Mouse (Mus musculus): ENCODE data around the gene Map3k1. TPM values are rescaled to one million over a fixed set of nuclear protein-coding genes. Genes with fewer than 3 reads are reported as not detected.

Gene Map3k1
- polyA plus RNA-seq, 1 experiment from 2014 or later: 14.3 TPM

DNA sequence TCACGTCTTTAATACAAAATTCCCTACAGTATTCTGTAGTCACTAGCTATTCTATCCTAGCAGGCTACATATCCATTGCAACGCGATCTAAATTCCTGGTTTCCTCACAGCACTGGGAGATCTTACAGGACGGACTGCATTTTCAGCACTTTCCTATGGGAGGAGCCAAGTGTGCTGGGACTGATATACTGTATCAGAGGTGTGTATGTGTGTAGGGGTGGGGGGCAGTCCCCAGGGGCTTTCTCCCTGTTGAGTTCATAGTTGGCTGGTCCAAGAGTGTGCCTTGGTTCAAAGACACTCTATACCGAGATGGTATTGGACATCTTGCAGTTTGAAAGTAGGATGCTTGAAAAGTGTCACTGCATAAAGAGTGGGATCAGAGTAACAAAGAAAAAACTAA is 29.3 kb downstream of the Map3k1 start:
- no peak for ATAC-seq (ENCODE audit: low FRiP score)
- WGBS: 87% methylated on average over 5 of the region's 5 CpGs

DNA sequence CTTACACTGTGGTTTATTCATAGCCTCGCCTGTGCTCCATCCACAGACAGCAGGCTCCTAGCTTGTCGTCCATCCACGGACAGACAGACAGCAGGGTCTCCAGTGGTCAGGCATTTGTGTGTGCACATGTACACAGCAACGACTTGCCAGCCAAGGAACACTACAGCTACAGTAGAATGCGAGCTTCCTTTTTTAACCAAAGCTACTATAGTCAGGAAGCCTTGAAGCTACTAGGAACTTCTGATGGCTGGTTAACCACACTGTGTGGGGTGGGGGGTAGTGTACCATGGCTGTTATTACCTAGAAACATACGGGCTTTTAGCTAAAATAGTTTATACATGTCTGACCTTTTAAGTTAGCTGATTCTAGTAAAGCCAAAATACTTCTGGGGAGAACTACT is 30.2 kb downstream of the Map3k1 start:
- Histone ChIP-seq H3K4me3 (replicated peaks) (no peak overlapping the region), H3K27ac (no peak overlapping the region), H3K4me1 (peaks cover 15% of the 10 kb centered on the region), H3K9me3 (no peaks in the 10 kb centered on the region), H3K36me3 (replicated peaks) (peaks cover 8% of the 10 kb centered on the region), H3K4me2 (no peak overlapping the region), H3K27me3 (no peaks in the 10 kb centered on the region), H3K9ac (no peak overlapping the region)
- WGBS: 80% methylated on average over 6 of the region's 6 CpGs
- ATAC-seq (ENCODE audit: low FRiP score): no peak

More for the DNA sequence above, 29.3 kb downstream of the Map3k1 start:
- Histone ChIP-seq H3K27ac (no peak overlapping the region), H3K4me1 (peaks cover 15% of the 10 kb centered on the region), H3K9me3 (no peaks in the 10 kb centered on the region), H3K9ac (no peak overlapping the region), H3K4me2 (no peak overlapping the region), H3K4me3 (replicated peaks) (no peak overlapping the region), H3K27me3 (no peaks in the 10 kb centered on the region), H3K36me3 (replicated peaks) (peaks cover 8% of the 10 kb centered on the region)

DNA sequence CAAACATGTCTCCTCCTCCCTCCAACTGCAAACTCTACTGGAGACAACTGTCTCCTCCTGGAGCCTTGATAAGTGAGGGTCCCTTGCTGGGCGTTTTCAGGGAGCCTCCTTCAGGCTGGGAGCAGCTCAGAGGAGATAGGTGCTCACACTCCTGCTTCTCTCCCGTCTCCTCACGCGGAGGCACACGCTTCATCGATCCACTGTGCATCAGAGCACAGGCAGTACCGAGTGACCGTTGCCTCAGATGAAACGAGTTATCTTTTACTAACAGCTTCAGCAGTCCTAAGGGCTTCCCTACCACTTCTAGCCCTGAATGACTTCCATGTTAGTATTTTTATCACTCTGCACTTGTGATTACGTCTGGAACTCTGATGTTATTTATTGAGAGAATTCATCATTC is 30.9 kb downstream of the Map3k1 start:
- H3K4me3 ChIP-seq (replicated peaks): no peak overlapping the region
- peaks cover 15% of the 10 kb centered on the region for H3K4me1 ChIP-seq
- no peaks in the 10 kb centered on the region for H3K27me3 ChIP-seq
- 74% methylated on average over 10 of the region's 10 CpGs for WGBS
- no peak overlapping the region for H3K27ac ChIP-seq
- no peak for ATAC-seq (ENCODE audit: low FRiP score)
- no peak overlapping the region for H3K9ac ChIP-seq
- no peak overlapping the region for H3K4me2 ChIP-seq
- H3K36me3 ChIP-seq (replicated peaks): peaks cover 8% of the 10 kb centered on the region
- no peaks in the 10 kb centered on the region for H3K9me3 ChIP-seq

DNA sequence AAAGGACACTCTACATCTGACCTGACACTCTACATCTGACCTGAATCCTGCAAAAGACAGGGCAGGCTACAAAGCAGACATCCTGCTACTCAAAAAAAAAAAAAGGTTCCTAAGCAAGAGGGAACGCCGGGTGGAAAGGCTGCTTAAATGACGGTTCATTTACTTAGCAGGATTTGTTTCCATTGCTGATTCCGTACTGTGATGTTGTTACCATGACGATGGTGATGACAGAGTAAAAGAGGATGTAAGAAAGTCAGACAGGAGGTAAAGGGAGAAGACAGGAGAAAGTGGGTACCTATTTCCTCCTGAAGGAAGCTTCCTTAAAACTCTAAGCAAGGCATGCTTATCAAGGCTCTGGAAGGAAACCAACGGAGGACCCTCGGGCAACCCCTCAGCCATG is 31.6 kb downstream of the Map3k1 start:
- Histone ChIP-seq H3K4me2 (no peak overlapping the region), H3K4me3 (replicated peaks) (no peak overlapping the region), H3K27me3 (no peaks in the 10 kb centered on the region), H3K36me3 (replicated peaks) (peaks cover 12% of the 10 kb centered on the region), H3K9ac (no peak overlapping the region), H3K27ac (no peak overlapping the region), H3K9me3 (no peaks in the 10 kb centered on the region), H3K4me1 (peaks cover 15% of the 10 kb centered on the region)
- WGBS: 54% methylated on average over 7 of the region's 7 CpGs
- ATAC-seq (ENCODE audit: low FRiP score): no peak

DNA sequence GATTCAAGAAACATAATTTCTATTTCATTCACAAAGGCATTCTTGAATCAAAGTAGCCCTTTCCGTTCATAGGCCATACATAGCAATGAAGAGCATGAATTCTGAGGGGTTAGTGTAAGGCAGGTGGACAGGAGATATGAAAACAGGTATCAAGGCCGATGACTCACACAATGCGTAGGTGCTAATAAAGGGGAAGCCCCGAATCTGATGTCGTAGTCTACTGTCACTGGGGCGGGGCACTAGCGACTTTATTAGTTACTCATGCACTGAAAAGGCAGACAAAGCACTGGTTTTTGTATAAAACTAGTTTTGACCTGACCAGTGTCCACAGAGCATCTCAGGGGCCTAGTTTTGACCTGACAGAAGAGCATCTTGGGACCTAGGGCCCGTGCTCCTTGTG is 36.7 kb downstream of the Map3k1 start:
- Histone ChIP-seq H3K9ac (no peak overlapping the region), H3K27ac (no peak overlapping the region), H3K4me1 (peaks cover 6% of the 10 kb centered on the region), H3K27me3 (no peaks in the 10 kb centered on the region), H3K4me2 (no peak overlapping the region), H3K4me3 (replicated peaks) (no peak overlapping the region), H3K36me3 (replicated peaks) (peaks cover 41% of the 10 kb centered on the region), H3K9me3 (no peaks in the 10 kb centered on the region)
- ATAC-seq (ENCODE audit: low FRiP score): no peak
- 94% methylated on average over 8 of the region's 8 CpGs for WGBS

DNA sequence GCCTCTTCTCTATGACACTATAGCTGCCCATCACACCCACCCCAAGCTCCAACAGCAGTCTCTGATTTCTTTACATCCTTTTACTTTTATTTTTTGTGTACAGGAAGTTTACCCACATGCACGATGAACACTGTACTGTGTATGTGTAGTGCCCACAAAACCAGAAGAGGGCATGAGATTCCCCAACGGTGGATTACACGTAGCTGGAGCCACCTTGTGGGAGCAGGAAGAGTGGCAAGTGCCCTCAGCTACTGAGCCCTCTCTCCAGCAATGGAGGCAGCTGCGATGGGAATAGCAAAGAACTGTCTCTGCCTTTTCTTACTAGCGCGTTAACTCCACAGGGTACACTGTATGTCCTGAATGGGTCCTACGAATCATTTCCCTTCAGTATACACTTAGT is 37.6 kb downstream of the Map3k1 start:
- WGBS: 57% methylated on average over 7 of the region's 7 CpGs
- H3K36me3 ChIP-seq (replicated peaks): peaks cover 49% of the 10 kb centered on the region
- no peak overlapping the region for H3K9ac ChIP-seq
- no peak overlapping the region for H3K4me2 ChIP-seq
- no peak overlapping the region for H3K4me3 ChIP-seq (replicated peaks)
- H3K27ac ChIP-seq: no peak overlapping the region
- 0 out of 2 replicates have a peak, but pooled peaks have one; percentile 51 for ATAC-seq (ENCODE audit: low FRiP score)
- H3K9me3 ChIP-seq: no peaks in the 10 kb centered on the region
- no peaks in the 10 kb centered on the region for H3K27me3 ChIP-seq
- H3K4me1 ChIP-seq: no peaks in the 10 kb centered on the region

DNA sequence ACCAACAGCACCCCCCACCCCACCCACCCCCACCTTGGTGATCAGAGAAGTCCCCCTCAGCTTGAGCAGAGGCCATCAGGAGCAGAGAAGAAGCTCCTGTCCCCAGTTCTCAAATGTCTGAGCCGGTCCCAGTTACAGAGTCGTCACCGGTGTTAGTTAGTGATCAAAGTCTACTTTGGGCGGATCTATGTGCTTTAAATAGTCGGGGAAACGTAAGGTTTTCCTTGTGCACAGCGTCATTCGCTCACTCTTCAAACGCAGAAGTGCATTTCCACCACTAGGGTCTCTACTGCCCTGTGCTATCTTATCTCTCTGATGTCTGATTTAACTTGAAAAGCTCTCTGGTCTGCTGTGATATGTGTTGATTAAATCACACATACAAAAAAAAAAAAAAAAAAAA is 38.0 kb downstream of the Map3k1 start:
- Histone ChIP-seq H3K4me2 (no peak overlapping the region), H3K4me3 (replicated peaks) (no peak overlapping the region), H3K27ac (no peak overlapping the region), H3K9ac (no peak overlapping the region), H3K9me3 (no peaks in the 10 kb centered on the region), H3K4me1 (no peaks in the 10 kb centered on the region), H3K36me3 (replicated peaks) (peaks cover 49% of the 10 kb centered on the region), H3K27me3 (no peaks in the 10 kb centered on the region)
- no peak for ATAC-seq (ENCODE audit: low FRiP score)
- 95% methylated on average over 9 of the region's 9 CpGs for WGBS

DNA sequence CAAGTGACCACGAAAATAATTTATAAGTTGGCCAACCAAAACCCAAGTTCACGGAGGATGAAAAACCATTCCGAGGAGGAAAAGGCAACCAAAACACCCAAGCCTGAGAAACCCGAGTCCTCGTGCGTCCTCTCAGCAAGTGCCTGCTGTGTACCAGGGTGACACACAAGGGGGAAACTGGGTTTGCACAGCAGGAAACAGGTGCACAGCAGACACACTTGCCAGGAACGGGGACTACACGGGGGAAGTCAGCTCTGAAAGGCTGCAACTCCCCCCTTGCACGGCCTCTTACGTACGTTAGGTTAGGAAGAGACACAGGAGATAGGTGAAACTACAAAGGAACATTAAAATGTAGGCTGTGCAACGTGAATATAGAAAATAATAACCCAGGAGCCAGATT is 46.3 kb downstream of the Map3k1 start:
- no peak overlapping the region for H3K4me3 ChIP-seq (replicated peaks)
- H3K4me1 ChIP-seq: no peaks in the 10 kb centered on the region
- H3K27me3 ChIP-seq: no peaks in the 10 kb centered on the region
- 95% methylated on average over 12 of the region's 12 CpGs for WGBS
- H3K4me2 ChIP-seq: no peak overlapping the region
- H3K27ac ChIP-seq: no peak overlapping the region
- H3K9me3 ChIP-seq: no peaks in the 10 kb centered on the region
- peaks cover 81% of the 10 kb centered on the region for H3K36me3 ChIP-seq (replicated peaks)
- H3K9ac ChIP-seq: no peak overlapping the region
- no peak for ATAC-seq (ENCODE audit: low FRiP score)

DNA sequence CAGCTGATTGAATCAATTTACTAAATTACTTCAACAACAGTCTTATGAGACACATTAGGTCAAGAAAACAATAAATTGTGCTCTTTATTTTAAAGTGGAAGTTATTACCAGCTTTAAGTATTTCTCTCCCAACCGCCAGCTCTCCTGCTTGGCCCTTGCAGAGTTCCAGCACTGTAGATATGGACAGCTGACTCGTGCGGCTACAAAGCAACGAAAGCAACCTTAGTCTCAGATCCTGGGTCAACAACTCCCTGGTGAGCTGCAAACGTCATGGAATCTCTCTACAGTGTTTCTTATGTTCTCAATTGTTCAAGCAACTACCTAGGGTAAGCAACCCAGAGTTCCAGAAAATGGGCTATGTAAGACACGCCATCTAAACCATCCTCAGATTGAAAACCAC is 51.8 kb downstream of the Map3k1 start:
- no peak for ATAC-seq (ENCODE audit: low FRiP score)
- no peak overlapping the region for H3K4me2 ChIP-seq
- WGBS: 91% methylated on average over 6 of the region's 6 CpGs
- no peaks in the 10 kb centered on the region for H3K4me1 ChIP-seq
- H3K36me3 ChIP-seq (replicated peaks): peaks cover 90% of the 10 kb centered on the region
- no peak overlapping the region for H3K9ac ChIP-seq
- H3K9me3 ChIP-seq: no peaks in the 10 kb centered on the region
- H3K27me3 ChIP-seq: no peaks in the 10 kb centered on the region
- H3K4me3 ChIP-seq (replicated peaks): no peak overlapping the region
- H3K27ac ChIP-seq: no peak overlapping the region

DNA sequence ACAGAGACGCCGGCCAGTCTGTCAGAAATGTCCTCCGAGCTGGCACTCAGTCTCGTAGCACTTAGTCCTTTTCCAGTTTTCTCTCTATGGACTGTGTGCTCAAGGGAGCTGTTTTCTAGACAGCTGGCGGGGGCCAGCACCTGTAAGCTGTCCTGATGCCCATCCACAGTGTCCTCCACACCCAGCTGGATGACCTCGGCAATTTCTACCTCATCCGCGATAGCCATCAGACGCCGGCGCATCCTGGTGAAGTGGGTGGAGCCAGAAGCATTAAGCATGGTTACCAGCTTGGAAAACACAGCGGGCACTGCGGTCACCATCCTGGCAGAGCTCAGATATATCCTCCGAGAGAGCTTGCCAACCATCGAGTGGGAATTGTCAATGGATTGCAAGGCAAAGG is 52.9 kb downstream of the Map3k1 start:
- H3K9me3 ChIP-seq: no peaks in the 10 kb centered on the region
- H3K4me1 ChIP-seq: no peaks in the 10 kb centered on the region
- no peak overlapping the region for H3K4me2 ChIP-seq
- H3K27me3 ChIP-seq: no peaks in the 10 kb centered on the region
- no peak for ATAC-seq (ENCODE audit: low FRiP score)
- no peak overlapping the region for H3K9ac ChIP-seq
- 96% methylated on average over 15 of the region's 15 CpGs for WGBS
- H3K27ac ChIP-seq: no peak overlapping the region
- H3K36me3 ChIP-seq (replicated peaks): peaks cover 88% of the 10 kb centered on the region
- H3K4me3 ChIP-seq (replicated peaks): no peak overlapping the region

DNA sequence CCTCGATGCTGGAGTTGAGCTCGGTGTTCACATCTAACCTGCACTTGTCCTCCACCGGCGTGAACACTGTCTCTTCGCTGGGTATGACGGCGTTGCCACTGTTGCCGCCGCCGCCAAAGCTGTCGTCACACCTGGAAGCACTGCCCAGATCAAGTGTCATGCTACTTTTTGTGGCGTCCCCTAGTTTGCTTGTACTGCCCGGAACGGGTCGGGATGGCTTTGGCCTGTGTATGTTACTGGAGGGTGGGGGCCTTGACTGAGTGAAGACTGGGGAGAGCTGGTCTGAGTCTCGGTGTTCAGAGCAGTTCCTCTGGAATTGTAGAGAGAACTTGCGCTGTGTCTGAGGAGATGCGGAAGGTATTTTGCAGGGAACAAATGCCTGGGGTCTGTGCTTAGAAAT is 53.4 kb downstream of the Map3k1 start:
- no peak overlapping the region for H3K4me3 ChIP-seq (replicated peaks)
- H3K9ac ChIP-seq: no peak overlapping the region
- 97% methylated on average over 18 of the region's 18 CpGs for WGBS
- no peaks in the 10 kb centered on the region for H3K9me3 ChIP-seq
- H3K4me1 ChIP-seq: no peaks in the 10 kb centered on the region
- H3K27ac ChIP-seq: no peak overlapping the region
- H3K4me2 ChIP-seq: no peak overlapping the region
- no peak for ATAC-seq (ENCODE audit: low FRiP score)
- H3K27me3 ChIP-seq: no peaks in the 10 kb centered on the region
- H3K36me3 ChIP-seq (replicated peaks): peaks cover 87% of the 10 kb centered on the region

DNA sequence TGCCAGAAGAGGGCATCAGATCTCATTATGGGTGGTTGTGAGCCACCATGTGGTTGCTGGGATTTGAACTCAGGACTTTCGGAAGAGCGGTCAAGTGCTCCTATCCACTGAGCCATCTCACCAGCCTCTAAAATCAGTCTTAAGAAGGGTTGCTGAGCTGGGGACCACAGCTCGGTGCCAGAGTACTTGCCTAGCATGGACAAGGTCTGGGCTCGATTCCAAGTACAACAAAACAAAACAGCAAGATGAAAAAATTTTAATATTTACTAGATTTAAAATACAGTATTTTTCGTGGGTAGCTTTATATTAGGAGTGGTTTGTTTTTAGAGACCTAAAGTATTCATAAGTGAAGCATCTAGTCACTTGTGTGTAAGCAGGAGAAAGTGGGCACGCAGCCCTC is 55.5 kb downstream of the Map3k1 start:
- H3K9ac ChIP-seq: no peak overlapping the region
- no peaks in the 10 kb centered on the region for H3K27me3 ChIP-seq
- no peaks in the 10 kb centered on the region for H3K4me1 ChIP-seq
- no peaks in the 10 kb centered on the region for H3K9me3 ChIP-seq
- H3K4me2 ChIP-seq: no peak overlapping the region
- peaks cover 88% of the 10 kb centered on the region for H3K36me3 ChIP-seq (replicated peaks)
- WGBS: 95% methylated on average over 6 of the region's 6 CpGs
- H3K4me3 ChIP-seq (replicated peaks): no peak overlapping the region
- no peak overlapping the region for H3K27ac ChIP-seq
- no peak for ATAC-seq (ENCODE audit: low FRiP score)

DNA sequence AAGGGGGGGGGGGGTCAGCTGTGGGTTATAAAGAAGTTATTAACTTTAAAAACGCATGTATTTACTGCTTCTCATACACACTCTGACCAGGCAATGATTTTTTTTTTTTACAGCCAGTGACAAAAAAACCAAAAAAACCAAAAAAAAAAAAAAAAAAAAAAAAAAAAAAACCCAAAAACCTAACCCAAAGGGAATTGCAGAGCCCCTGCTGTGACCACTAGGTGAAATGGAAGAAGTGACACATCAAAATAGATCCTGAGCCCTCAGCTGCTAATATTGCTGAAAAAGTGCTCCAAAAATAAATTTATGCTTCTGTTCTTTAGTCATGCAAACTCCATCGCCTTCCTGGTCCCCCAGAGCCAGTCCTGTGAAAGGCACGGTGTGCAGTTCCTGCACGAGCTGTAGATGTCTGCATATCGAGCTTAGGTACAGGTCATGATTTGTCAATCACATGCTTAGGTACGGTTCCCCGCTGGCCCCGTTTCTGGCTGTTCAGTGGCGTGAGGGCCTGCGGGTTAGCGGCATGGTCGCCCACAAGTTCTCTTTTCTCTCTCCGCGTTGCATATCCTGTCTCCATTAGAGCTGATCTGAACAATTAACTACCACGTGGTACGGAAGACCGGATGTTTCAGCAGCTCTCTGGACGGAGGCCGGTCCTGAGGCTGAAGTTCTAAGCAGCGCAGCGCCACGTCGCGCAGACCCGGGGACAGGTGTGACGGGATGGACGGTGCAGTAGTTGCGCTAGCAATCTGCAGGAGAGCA is 60.3 kb downstream of the Map3k1 start:
- Histone ChIP-seq H3K4me2 (no peak overlapping the region), H3K4me3 (replicated peaks) (no peak overlapping the region), H3K27ac (no peak overlapping the region), H3K9ac (no peak overlapping the region), H3K4me1 (no peaks in the 10 kb centered on the region), H3K27me3 (no peaks in the 10 kb centered on the region), H3K36me3 (replicated peaks) (peaks cover 44% of the 10 kb centered on the region), H3K9me3 (no peaks in the 10 kb centered on the region)
- whole genome bisulfite sequencing: 94% methylated on average over 28 of the region's 28 CpGs
- ATAC-seq (ENCODE audit: low FRiP score): no peak
